Mouse (Mus musculus) ES-CJ7 (cell line): ENCODE data around the gene Meiob.

Source experiments
- DNase-seq: peaks from one replicate; pipeline ENCODE4 v3.0.0; 2011; ENCODE audit warnings: low read depth, low spot score

Meiob gene

DNA sequence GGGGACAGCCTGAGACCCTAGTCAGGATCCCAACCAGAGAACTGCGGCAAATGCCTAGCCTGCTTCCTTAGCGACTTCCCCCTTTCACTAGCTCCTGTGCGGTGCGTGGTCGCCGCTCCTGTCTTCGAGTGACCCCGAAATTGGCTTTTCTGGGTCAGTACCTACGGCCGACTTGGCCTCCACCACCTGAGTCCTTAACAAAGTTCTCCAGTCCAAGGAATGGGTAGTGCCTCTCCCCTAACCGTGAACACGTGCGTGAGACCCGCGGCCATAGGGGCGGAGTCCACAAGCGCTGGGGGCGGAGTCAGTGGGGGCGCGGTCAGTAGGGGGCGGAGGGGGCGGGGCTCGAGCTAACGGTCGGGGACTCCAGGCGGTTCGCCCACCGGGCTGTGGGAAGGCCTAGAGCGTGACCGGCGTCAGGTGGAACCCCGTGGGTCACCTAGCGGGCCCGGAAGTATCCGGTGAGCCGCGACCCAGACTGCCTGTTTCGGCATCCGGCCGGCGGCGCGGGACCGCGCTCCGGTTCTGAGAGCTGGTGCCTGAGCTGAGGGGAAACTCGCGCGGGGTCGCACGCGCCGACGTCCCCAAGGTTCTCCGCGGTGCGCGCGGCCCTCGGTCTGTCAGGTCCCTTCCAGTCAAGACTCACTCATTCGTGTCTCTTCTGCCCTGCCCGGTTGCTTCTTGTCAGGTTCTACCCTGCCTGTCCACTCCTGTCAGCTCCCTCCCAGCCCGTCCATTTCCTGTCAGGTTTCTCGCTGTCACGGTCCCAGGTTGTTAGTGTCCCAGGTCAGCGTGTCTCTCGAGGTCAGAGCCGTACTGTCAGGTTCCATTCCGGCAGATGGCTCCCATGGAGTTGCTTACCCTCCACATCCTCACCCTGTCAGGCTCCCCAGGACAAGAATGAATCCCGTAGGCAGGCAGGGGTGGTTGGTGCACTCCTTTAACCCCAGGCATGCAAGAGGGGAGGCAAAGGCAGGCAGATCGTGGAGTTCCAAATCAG, at the start of gene Meiob:
TSS of gene Meiob (plus strand) at position 338 of the 1,000 bp plus-strand sequence.
- DNase-seq, result peak; percentile 78

DNA sequence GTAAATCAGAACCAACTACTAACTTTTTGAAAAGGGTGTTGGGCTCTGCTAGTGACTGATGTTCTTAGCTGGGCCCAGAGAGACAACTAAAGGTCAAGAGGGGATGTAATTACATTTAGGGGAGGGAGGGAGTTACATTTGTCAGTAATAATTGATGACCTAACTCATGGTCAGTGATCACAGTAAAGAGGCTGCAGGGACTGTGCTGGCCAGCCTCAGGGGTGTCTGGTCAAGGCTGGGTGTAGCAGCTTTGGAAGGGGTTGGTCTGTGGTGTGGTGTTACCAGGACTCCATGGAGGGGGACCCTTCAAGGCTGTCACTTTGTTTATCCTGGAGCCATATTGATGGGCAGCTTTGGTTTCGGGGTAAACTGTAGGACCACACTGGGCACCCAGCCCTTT, 46.7 kb upstream of the Meiob start:
- DNase-seq, result no peak

DNA sequence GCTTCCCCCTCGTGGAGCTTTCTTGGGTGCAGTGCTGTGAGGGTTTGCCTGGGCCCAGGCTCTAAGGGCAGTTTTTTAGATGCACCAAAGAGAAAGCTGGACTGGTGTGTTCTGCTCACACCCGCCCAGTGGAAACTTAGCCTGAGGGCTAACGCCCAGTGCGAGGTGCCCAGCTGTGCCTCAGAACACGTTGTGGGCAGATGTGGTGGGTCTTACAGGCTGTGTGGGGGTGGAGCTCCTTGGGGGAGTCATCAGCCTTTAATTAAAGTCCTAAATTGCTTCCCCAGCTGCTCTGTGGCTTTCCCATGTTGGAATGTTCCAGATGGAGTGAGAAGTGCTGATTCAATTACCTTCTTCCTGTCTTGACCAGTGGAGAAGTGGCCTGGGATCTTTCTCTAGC, 43.0 kb upstream of the Meiob start:
- DNase-seq, result no peak

DNA sequence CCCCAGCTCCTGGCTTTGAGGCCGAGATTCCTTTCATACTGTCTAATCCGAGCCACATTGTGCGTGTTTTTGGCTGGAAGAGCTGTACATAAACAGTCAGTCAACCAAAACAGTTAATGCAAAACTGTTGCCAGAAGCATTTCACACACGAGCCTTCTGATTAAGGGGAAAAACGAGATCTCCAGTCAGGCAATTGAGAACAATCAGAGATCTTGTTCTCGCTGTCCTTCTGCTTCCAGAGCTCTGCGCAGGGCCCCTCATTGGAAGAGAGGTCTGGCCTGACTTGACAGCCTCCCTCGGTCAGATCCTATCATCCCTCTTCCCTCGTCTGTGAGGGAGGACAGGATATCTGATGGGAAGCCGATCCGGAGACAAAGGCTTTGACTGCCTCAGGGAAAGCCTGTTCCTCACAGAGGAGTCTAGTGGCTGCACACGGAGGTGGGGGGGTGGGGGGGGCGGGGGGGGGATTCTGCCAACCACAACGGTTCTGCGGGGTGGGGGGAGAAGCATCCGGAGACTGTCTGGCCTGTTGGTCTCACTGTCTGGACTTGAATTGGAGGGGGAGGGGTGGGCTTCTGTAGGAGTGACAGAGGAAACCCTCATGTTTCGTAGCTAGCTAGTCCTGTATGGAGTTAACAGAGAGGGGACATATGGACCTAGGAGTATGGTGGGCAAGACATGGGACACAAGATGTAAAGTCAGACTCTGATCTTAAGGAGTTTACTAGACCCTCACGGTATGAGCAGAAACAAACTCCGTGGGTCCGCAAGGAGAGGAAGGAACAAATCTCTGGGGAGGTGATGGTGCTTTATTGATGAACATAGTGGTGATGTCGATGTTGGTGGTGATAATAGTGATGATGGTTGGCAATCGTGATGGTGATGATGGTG, 38.8 kb upstream of the Meiob start:
- DNase-seq, result no peak

DNA sequence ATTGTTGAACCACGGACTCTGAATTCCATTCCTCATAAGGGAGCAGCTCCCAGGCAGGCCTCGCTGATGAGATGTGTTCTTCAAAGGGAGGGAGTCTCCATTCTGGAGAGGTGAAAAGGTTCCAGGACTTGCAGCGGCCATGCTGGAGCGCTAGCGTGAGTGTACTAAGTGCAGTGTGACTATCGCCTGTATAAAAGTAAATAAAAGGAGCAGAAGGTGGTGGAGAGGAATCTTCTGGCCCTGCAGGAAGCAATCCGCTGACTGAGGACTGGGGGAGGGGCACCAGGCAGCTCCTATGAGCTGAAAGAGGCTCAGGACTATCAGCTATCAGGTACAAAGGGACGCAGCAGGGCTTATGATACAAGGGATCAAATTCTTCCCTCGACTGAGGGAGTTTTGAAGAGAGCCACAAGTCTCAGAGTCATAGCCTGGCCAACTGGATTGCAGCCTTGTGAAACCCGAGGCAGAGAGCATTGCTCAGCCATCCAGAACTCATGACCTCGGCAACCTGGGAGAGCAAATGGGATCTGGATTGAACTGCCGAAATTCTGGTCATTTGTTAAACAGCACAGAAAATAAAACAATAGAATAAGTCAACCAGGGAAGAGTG, 37.7 kb upstream of the Meiob start:
- no peak for DNase-seq

DNA sequence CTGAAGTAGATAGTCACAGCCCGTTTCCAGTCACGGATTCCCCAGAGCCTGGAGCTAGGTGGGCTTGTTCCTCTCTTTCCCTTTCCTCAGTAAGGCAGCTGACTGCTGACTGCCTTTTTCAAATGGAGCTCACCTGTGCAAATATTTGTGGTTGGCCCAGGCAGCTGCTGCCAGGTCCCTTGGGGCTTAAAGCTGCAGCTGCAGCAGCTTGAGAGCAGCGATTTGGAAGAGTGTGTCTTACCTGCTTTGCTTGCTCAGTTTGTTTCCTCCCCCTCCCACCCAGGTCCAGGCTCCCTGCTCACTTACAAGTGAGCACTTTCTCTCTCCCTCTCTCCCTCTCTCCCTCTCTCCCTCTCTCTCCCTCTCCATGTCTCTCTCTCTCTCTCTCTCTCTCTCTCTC, 34.9 kb upstream of the Meiob start:
- DNase-seq, result no peak

DNA sequence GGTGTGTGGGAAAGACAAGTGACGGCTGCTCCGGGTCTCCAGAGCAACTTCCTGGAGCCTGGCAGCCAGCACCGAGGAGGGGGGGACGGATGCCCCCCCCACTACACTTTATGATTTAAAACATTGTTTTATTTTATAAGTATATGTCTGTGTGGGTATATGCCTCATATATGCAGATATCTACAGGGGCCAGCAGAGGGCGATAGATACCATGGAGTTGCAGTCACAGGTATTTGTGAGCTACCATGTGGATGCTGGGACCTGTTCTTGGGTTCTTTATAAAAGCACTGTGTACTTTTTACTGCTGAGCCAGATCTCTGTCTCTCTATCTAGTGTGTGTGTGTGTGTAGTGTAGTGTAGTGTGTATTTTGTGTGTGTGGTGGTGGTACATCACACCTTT, 30.8 kb upstream of the Meiob start:
- peak; percentile 60 for DNase-seq

DNA sequence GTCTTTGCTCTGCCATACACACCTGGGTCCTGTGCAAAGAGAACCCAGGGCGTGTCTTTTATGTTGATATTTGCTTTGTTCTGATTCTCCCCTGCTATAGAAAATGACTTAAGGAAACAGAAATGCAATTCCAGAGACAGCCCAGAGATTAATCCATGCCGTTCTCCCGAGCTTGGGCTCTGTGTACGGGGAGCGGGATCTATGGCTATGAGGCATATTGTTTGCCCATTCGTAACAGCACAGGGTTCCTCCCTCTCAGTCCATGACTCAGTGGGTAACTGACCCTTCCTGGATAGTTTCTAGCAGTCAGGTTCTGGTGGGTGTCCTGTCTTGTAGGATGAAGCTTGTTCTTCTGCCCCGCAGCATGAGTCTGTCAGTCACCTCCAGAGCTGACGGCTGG, 28.9 kb upstream of the Meiob start:
- DNase-seq, result no peak

DNA sequence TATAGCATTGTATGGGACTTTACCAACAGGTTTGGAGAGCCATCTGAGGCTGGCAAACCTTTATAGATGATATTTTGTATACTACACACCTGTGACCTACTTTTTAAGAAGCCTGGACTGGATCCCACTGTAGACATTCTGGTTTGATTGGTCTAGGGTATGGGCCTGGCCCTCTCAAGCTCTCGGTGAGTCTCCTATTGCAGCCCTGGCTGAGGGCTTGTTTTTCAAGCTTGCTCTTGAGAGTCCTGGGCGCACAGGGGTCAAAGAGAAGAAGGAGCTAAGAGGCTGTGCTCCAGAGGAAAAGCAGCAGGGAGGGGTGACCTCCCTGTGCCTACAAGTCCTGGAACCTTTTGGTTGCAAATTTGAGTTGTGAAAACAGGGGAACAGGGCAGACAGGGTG, 27.0 kb upstream of the Meiob start:
- DNase-seq, result no peak

DNA sequence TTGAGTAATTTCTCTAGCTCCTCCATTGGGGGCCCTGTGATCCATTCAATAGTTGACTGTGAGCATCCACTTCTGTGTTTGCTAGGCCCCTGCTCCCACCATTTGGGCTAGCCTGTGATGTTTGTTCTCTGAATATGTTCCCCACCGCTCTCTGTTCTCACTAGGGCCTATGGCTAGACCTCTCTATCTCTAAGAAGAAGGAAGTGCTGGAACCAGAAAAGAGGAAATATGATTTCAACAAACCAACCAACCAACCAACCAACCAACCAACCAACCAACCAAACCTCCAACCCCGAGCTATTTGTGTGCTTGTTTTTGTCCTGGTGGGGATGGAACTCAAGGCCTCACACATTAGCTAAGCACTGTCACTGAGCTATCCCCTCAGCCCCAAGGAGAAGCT, 23.3 kb upstream of the Meiob start:
- DNase-seq, result no peak

DNA sequence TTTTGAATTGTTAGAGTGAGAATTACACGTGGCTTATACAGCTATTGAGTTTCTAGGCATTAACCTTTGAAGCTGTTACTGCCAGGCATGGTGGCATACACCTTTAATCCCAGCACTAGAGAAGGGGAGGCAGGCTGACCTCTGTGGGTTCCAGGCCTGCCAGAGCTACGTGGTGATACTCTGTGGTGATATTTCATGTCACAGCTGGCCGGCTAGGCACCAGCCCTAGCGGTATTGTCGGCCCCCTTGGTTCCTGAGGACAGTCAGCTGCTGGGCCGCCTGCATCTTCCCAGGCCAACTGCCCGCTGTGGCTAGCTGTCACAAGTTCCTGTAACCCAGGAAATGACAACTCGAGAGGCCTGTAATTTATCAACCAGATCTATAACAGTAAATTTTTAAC, 11.9 kb upstream of the Meiob start:
- DNase-seq, result no peak

DNA sequence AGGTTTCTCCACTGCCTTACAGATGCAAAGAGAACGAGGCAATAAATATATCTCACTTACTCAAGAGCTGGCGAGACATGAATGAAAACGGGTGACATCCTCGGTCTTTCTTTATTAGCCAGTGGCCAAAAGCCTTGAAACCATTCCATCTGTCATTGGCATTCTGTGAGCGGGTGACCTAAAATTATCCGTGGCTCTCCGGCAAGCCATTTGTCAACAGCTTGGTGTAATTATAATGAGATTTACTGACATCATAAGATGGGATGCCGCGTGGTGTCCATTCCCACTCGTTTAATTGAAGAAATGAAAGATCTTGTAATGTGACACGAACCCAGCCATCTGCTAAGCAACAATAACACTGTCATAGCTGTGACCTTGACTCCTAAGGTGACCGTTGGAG, 9.3 kb upstream of the Meiob start:
- no peak for DNase-seq

DNA sequence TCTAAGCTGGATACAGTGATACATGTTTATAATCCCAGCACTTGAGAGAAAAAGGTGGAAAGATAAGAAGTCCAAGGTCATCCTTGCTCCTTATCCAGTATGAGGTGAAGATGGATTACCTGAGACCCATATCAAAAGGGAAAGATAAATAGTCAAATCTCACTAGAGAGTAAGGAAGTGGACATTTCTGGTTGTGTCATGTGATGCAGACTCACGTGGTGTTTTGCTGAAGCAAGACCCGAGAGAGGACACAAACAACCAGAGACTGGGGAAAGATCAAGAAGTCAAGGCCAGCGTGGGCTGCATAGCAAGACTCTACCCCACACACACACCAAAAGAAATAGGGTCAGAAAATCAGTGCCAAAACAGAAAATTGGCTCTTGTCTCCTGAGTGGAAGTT, 7.1 kb upstream of the Meiob start:
- no peak for DNase-seq

DNA sequence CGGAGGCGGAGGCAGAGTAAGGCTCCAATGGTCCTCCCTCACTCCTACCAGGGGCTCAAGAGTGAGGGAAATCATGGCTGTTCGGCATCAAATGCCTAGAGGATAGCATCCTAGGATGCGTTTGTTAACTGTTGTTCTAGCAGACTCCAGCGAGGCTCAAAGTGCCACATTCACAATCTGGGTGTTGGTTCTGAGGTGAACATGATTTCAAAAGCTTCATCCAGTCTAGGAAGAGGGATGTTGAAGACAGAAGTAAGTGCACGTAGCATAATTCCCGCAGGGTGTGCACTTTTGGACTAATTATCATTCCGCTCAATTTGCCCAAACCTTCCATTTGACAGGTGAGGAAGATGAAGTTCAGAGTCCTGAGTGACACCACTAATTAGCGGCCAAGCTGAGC, 5.9 kb upstream of the Meiob start:
- no peak for DNase-seq

DNA sequence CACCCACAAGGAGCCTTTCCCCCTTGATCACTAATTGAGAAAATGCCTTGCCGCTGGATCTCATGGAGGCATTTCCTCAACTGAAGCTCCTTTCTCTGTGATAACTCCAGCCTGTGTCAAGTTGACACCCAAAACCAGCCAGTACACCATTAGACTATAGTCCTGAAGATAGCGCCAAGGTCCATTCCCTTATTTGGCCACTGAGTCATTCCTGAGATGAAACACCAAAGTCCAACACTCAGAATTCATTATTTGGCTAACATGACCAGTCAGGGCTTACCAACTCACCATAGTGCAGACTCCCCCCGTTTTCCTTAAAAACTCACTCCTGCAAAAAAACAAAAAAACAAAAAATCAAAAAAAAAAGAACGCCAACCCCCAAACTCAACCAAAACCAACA, 4.6 kb upstream of the Meiob start:
- DNase-seq, result no peak

DNA sequence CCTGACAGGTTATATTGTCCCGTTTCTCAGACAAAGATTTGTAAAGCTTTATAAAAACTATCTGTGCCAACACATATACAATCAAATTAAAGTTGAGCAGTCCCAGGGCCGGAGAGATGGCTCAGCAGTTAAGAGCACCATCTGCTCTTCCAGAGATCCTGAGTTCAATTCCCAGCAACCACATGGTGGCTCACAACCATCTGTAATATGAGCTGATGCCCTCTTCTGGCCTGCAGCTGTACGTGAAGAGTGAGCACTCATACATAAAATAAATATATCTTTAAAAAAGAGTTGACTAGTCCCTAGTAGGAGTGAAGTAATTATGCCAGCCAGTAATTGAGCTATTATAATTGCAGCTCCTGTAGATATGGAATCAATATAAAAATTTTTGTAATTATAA, 3.6 kb upstream of the Meiob start:
- peak; percentile 13 for DNase-seq

DNA sequence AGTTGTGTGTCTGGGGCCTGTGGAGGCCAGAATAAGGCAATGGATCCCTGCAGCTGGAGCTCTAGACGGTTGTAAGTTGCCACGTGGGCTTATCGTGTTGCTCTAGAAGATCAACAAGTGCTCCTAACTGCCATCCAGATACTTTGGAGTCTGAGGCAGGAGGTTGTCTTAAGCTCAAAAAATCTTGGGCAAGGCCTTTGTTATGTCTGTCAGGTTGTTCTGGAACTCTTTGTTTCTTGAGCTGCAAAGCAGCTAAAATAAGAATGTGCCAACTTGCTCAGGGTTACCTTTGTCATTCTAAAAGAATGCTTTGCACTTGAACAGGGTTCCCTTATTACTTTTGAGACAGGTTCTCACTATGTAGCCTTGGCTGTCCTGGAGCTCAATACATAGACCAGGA, 7.1 kb downstream of the Meiob start:
- DNase-seq, result peak; percentile 76

DNA sequence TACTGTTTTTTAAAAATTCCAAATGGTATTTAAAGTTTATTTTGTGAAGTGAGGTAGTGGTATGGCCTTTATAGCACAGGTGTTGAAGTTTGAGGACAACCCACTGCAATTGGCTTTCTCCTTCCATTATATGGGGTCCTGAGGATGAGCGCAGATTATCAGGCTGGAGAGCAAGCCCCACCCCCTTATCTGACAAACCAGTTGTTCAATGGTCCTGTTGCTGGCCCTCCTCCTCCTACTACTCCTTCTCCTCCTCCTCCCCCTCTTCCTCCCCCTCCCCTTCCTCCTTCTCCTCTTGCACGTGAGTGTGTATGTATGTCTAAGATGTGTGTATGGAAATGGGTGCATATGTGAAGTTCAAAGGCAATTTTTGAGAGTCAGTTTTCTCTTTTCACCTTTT, 8.1 kb downstream of the Meiob start:
- no peak for DNase-seq

DNA sequence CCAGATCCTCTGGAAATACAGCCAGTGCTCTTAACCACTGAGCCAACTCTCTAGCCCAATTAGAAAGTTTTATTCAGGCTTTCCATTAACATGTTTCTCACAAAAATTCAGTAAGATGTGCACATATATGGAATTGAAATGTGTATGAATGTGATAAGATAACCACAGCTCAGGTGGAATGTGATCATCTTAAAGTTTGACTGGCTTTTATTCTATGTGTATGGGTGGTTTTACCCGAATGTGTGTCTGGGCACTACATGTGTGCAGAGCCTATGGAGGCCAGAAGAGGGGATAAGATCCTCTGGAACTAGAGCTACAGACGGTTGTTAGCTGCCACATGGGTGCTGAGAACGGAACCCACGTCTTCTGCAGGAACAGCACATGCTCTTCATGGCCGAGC, 11.2 kb downstream of the Meiob start:
- no peak for DNase-seq

DNA sequence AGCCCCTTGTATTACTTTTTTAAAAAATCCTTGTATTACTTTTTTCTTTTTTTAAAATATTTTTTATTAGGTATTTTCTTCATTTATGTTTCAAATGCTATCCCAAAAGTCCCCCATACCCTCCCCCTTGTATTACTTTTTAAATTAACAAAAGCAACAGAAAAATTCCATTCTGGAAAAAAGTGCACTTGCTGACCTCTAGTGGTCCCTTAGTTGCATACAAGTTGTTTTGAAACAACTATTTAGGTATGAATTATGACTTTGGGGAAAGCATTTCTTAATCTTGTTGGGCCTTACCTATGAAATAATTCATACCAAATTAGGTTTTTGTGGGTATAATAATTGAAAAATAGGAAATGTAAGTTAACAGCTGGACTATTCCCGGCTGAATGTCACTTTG, 13.4 kb downstream of the Meiob start:
- DNase-seq, result no peak

DNA sequence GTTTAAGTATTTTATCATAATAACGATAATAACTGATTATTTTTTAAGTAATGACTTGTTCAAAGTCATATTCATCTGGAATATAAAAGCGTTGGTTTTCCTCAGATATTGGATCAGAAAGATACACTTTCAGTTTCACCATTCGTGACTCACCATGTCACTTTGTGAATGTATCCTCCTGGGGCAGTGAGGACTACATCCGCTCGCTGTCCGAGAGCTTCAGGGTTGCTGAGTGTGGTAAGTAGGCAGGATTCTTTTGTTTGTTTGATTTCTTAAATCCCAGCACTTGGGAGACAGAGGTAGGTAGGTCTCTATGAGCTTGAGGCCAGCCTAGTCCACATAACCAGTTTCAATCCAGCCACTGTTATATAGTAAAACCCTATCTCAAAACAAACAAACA, 14.1 kb downstream of the Meiob start:
- no peak for DNase-seq

DNA sequence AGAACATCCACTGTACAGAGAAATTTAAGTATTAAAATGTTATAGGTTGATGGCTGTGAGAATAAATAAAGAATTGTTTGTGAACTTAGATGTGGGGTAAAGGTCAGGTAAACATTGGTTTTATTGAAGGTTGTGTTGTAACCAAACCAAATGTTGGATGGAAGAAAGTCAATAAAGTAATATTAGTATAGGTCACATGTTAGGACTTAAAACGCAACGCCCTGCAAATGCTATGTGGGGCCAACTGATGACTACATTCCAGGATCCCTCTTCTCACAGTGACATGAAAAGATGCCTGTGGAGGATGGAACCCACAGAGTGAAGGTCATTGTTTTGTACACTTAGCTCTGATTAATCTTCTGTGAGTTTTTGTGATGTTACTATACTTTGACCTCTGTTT, 15.4 kb downstream of the Meiob start:
- no peak for DNase-seq
